Mouse (Mus musculus) thymus, postnatal 10 days (tissue): ENCODE measurements around the gene Mat2a.

ENCODE experiments used
- DNase-seq, 2 experiments: peaks; one replicate each; pipeline ENCODE4 v3.0.0; 2021; ENCODE audit warnings: low spot score in 2 of 2

Gene Mat2a

DNA sequence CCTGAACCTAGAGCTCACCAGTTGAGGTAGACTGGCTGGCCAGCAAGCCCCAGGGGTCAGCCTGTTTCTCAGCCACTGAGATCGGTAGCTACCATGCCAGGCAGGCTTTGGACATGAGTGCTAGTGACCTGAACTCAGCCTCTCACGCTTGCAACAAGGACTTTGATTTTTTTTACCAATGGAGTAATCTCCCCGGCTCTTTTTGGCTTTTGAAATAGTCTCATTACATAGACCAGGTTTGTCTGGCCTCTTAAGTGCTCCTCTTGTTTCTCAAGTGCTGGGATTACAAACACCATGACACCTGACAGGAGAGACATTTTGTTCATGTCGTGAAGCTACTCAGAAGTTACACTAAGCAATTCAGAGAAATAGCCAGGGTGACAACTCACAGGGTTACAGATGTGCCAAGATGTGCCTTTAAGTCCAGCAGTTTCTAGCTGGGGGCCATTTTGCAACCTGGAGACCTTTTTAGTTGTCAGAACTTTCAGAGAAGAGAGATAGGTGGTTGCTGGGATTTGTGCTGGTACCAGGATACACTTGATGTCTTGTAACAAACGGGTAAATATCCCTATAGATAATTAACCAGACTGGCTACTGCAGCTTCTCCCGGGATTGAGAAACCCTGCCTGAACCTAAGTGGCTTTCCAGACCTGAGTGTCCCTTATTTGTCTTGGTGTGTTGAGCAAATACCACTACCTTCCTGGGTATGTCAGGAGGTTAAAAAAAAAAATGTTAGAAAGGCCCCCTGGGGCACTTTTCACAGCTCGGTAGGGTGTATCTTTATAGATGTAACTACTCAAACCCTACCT, 23.2 kb downstream of the Mat2a start:
- DNase-seq: no peak

DNA sequence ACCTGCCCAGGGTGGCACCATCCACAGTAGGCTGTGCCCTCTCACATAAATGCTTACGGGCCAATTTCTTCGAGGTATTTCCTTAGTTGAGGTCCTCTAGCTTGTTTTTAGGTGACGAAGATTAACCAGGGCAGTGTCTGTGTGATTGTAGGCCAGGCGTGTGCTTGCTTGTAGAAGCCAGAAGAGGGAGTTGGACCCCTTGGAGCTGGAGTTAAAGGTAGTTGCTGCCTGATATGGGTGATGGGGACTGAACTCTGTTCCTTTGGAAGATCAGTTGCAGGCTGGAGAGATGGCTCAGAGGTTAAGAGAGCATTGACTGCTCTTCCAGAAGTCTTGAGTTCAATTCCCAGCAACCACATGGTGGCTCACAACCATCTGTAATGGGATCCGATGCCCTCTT, 24.2 kb downstream of the Mat2a start:
- DNase-seq: no peak

DNA sequence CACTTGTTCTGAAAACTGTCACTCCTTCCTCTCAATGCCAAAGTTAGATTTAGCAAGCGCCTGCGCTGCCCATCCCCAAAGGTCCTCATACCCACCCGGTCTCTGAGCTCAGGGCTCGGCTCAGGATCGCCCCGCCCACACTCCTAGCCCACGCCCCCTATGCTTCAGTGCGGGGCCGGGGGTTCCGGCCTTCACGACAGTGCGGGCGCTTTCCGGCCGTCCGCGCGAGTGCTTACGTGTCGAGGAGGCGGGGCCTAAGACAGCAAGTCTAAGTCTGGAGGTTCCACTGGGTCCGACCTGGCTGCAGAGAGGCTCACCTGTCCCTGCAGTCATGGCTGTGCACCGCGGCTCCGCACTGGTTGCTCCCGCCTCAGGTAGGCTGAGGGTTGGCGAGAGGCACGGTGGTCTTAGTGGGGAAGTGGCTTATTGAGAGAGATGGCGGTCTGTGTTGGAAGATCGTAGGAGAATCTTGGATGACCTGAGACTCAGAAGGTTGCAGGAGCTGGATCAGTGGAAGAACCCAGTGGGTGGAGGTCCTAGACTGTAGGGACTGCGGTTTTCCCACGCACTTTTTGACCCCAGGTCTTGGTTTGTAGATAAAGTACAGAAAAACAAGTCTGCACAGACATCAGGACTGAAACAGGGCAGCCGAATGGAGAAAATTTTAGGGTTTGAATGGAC, 25.1 kb downstream of the Mat2a start, which contains the start of gene Ggcx:
TSS of gene Ggcx (plus strand) at position 233 of the 681 bp plus-strand sequence.
- peak; percentile 91 to 94 for DNase-seq

DNA sequence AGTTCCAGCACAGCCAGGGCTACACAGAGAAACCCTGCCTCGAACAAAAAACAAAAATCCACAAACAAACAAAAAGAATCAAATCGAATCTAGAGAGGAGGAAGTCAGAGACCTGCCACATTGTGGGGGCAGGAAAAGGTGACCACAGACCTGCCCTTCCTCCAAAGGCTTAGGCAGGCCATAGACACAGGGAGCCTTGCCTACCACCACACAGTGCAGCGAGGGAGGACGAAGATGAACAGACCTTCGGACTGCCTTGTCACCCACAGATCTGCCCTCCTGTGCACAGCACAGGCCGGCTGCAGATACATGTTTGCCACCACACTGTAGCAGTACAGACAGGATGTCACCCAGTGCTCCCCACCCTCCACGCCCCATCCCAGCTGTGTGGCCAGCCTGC, 28.8 kb downstream of the Mat2a start:
- DNase-seq: no peak

DNA sequence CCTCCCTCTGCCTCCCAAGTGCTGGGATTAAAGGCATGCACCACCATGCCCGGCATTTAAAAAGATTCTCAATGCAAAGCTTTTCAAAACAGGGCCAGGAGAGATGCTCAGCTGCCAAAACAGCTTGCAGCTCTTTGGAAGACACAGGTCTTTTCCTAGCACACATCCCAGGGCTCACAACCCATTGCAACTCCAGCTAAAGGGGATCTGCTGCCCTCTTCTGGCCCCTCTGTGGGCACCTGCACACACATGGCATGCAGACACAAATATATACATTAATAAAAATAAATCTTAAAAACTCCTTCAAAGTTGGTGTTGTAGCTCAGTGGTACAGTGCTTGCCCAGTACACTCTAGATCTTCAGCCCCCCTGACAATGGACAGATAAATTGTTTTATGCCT, 29.4 kb downstream of the Mat2a start:
- no peak for DNase-seq

DNA sequence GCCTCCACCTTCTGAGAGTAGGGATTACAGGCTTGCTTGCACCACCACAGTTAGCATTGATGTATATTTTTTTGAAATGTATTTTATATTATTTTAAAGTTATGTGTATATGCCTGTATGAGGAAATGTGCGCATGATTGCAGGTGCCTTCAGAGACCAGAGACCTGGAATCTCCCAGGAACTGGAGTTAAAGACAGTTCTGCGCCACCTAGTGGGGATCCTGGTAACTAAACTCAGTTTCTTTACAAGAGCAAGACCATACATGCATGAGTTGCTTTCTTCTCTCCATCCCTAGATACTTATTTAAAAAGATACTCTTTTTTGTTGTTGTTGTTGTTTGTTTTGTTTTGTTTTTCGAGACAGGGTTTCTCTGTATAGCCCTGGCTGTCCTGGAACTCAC, 29.8 kb downstream of the Mat2a start:
- DNase-seq: peak; percentile 30 to 64

DNA sequence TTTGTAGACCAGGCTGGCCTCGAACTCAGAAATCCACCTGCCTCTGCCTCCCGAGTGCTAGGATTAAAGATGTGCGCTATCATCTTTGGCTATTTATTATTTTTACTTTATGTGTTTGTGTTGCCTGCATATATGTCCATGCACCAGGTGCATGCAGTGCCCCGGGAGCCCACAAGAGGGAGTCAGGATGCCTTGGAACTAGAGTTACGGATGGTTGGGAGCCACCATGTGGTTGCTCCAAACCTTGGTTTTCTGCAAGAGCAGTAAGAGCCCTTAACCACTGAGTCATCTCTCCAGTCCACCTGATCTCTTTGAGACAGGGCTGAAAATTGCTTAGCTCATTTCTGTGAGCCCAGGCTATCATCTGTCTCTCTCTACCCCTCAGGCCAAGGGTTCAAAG, 32.2 kb downstream of the Mat2a start:
- DNase-seq: peak; percentile 73 to 86

DNA sequence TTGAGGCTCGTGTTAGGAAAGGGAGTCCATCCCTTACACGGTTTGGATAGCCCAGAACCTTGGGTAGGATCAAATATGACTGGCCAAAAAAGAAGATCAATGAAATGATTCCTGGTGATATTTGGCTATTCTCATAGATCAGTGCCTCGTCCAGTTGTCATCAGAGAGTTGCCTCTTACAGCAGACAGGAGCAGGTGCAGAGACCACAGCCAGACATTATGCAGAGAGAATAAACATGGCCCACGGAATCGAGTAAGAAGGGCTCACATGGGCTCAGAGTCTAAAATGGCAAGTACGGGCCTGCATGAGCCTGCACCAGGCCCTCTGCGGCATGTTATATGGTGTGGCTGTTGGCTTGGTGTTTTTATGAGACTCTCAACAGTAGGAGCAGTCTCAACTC, 34.0 kb downstream of the Mat2a start:
- no peak for DNase-seq

DNA sequence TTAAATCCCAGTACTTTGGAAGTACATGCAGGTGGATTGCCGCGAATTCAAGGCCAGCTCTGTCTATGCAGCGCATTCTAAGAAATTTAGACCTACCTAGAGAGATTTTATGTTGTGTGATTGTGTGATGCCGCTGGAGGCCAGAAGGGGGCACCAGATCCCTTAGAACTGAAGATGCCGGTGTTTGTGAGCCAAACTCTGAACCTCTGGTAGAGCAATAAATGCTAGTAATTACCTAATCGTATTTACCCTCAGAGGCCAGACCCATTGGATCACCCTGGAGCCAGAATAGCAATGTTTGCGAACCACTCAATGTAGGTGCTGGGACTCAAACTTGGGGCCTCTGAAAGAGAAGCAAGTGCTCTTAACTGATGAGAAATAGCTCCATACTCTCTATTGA, 37.5 kb downstream of the Mat2a start:
- DNase-seq: peak; percentile 44 to 76

DNA sequence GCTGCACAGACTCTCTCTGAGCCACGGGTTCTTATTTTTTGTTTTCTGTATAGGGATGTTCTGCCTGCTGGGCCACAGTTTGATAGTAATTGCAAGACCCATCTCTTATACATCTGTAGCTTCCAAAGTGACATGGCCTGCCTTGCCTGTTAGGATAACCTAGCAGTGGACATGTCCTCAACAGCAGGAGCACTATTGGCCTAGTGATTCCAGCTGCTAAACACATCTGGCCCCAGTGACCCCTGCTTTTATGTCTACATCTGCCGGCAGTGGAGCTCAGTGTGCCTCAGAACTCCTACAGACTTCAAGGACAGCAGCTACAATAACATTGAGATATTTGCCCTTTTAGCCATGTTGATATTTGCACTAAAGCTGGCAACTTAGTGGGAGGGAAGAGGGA, 39.4 kb downstream of the Mat2a start:
- no peak for DNase-seq

DNA sequence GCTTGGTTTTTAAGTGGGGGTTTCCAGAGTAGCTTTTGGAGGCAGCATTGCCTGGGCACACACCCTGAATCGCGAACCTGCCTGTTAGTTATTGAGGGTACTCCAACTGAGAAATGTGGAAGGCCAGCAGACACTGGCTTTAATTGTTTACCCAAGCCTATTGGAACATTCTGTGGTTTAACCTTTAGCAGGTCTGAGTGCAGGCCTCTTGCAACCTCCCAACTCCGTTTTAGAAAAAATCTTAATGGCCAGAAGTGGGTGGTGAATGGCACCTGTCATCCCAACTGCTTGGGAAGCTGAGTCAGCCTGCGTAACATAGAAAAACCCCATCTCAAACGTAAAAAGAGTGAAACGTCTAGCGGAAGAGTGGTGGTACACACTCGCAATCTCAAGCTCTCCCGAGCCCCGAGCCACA, 42.5 kb downstream of the Mat2a start:
- DNase-seq: no peak

DNA sequence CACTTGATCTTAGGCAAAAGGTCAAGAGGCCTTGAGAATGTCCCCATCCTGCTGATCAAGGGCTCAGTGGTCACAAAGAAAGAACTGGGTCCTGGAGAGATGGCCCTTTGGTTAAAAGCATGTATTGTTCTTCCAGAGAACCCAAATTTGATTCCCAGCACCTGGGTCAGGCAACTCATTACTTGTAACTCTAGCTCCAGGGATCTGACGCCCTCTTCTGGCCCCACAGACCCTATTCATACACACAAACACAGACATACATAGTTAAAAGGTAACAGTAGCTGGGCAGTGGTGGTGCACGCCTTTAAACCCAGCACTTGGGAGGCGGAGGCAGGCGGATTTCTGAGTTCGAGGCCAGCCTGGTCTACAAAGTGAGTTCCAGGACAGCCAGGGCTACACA, 47.0 kb downstream of the Mat2a start:
- no peak for DNase-seq

DNA sequence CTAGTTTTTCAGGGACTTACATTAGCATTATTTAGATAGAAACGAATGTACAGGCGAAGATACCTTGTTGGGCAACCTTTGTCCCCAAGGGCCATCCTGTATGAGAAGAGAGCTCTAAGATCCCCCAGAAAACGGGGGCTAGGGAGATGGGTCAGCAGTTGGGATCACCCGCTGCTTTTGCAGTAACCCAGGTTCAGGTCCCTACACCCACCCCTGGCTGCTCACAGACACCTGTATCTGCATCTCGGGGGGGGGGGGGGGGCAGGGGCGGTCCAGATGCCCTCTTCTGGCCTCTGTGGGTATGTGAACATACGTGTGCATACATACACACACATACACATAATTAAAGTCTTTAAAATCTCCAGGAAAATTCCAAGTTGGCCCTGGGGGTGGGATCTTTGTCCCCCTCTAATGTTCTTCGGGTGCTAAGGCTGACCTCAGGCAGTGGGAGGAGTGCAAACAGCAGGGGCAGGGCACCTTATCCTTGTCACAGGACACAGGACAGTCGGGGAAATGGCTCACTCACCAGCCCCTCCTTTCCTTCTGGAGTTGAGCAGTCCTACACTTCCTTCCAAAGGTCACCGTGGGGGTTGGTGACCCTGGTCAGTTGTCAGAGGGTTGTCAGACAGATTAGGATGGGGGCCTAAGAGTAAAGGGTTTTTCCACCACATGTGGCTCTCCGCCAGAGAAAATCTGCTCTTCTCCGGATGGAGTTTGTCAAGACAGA, 48.4 kb downstream of the Mat2a start:
- no peak for DNase-seq

DNA sequence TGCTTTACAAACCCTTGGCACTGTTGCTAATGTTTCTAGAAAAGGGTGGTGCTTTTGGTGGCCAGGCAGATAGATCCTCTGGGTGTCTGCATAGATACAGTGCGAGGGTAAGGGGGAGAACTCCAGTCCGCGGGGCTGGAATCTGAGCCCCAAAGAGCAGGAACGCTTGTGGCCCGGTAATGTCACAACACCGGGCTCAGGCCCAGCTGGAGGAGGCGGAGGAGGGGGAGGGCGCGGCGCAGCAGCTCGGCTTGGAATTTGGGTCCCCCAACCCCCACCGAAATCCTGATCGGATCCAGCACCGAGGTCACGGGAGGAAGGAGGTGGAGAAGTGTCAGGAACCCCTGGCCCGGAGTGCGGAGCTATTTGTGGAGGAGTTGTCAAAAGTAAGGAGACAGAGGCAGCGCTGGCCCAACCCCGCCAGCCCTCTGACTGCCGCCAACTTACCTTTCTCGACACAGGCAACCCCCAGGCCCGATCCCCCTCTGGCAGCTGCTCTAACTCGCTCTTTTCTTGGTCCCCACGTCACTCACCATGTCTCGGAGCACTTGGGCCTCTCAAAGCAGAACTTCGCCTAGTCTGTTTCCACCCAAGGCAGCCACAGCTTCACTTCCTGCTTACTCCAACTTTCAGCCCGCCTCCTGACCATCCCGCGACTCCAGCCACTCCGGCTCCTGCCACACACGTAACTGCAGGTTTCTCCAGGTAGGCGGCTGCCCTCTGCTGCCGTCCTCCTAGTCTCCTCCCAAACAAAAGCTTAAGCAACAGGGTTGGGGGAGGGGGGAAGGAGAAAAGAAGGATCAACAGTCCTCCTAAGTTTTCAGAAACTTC, 49.2 kb downstream of the Mat2a start, which contains the start of gene Vamp8:
TSS of gene Vamp8 (minus strand) at position 763 of the 831 bp plus-strand sequence.
- DNase-seq: peak; percentile 45 to 52

DNA sequence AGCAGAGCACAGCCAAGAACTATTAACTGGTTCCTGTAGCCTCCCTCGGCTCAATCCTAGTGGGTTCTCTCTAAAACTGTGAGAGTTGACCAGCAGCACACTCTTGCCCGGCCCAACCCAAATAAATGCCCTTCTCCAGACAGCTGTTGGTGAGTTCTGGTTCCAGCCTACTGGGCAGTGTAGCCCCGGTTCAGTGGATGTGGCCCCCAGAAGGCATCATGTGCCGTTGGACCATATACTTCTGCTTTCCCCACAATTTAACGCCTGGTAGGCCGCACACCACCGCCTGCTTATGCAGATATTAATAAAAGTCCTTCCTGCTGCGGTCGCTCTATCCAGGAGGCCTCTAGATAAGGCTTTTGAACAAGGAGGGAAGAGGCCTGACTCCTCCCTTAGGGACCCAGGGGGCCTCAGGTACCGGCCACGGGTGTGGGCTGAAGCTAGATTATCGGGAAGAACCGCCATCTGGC, 49.9 kb downstream of the Mat2a start:
- DNase-seq: no peak

DNA sequence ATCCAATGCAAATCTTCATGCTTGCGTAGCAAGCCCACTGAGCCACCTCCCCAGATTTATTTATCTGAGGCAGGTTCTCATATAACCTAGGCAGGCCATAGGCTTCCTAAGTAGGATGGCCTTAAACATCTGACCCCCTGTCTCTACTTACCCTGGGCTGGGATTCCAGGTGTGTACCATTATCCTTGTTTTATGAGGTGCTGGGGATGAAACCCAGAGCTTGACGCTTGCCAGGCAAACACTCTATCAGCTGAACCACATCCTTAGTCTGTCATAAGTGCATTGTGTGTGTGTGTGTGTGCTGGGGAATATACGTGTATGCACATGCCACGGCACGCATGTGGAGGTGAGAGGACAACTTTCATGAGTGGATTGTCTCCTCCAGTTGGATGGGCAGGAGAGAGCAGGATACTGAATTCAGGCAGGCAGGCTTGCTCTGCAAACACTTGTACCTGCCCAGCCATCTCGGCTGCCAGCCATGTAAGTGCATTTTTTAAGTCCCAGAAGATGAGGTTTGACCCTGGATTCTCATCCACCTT, 50.5 kb downstream of the Mat2a start:
- DNase-seq: no peak

DNA sequence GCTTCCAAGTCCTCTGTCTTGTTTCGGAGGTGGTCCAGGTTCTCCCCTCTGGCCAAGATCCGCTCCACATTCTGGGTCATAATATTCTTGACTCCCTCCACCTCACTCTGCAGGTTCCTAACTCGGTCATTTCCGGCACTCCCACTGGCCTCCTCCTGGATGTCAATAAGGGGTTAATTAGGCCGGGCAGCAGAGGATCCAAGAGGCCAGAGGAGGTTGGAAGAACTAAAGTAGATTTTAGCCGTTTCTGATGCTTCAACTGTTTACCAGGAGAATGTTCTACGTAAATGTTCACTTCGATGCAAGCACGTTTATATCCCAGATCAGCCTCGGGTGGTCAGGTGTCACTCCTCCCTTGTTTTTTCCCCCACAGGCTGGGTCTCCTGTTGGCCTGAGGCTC, 51.1 kb downstream of the Mat2a start:
- DNase-seq: no peak

DNA sequence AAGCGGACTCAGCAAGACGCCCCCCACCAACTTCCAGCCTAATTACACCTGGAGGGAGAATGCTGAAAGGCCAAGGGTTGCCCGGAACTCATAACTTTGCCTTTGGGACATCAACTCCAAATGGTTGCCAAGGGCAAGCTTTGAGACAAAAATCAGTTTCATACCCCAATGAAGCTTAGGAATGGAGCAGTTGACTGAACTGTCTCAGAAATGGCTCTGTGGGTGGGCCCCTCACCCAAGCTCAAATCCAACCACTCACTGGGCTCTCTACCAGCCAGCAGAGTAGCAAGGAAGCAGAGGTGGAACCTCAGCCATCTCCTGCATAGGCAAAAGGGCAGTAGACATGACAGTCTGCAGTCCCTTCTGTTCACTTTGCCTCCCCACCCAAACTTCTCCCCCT, 51.5 kb downstream of the Mat2a start:
- no peak for DNase-seq

DNA sequence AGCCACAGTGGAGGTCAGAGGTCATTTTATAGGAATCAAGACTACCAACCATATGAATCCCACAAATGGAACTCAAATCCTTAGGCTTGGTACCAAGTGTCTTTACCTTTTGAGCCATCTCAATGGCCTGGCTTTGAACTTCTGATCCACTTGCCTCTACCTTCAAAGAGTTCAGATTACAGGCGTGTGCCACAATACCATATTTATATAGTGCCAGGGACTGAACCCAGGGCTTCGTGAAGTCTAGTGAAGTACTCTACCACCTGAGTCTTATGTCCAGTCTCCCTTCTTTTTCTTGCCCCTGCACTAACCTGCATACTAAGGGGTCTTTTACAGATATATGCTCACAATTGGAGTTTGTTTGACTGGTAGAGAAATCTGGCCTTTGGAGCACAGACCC, 52.8 kb downstream of the Mat2a start:
- DNase-seq: no peak

DNA sequence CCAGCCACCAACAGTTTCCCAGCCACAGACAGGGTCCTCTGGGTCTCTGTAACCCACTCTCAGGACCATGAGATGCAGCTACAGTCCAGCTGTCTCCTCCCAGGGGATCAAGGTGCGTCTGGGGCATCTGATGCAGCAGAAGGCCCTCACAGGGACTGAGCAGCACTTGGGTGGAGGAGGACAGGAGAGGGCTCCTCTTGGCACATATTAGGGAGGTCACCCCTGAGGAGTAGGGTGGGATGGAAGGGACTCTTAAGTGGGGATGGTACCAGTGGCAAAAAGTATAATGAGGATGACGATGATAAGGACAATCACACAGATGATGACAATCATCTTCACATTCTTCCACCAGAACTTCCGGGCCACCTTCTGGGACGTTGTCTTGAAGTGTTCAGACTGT, 54.1 kb downstream of the Mat2a start:
- no peak for DNase-seq

DNA sequence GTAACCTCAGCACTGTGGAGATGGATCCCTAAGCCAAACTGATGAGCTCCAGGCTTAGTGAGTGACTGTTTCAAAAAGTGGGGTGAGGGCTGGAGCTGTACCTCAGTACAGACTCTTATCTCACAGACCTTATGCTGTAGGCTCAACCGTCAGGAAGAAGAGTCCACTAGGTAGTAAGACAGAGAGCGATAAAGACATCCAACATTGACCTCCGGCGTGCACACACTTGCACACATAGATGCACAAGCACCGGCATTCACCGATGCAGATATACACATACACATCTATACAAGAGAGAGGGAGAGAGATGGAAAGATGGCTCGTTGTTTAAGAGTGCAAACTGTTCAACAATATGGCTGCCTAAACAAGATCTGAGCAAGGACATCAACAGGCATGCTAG, 55.4 kb downstream of the Mat2a start:
- DNase-seq: no peak
